Mouse (Mus musculus) limb, embryonic 14.5 days (tissue): ENCODE data around the gene Hist1h2bg. TPM values are rescaled to one million over a fixed set of nuclear protein-coding genes. Genes with fewer than 3 reads are reported as not detected.

Experiments used
- ATAC-seq: fragments of 200-750 bp; cut with Nextera tagmentation; 2 replicates; pipeline ENCODE4 v1.8.0; 2017; ENCODE audit warnings: low read depth, moderate number of reproducible peaks, moderate TSS enrichment; ENCODE audit not compliant: low FRiP score
- DNase-seq: peaks from one replicate; pipeline ENCODE4 v3.0.0-alpha.2; 2015; ENCODE audit warnings: low spot score
- H3K27ac ChIP-seq: fragments of 300-500 bp; sonication (generic); replicated peaks from 2 replicates; pipeline ENCODE4 v1.5.1; 2014; ENCODE audit warnings: low read depth, mild to moderate bottlenecking, low read length, moderate library complexity, mixed read lengths
- H3K27me3 ChIP-seq: fragments of 300-500 bp; sonication (generic); 2 replicates; pipeline ENCODE4 v1.6.1; 2014; ENCODE audit warnings: low read length, mixed read lengths; ENCODE audit not compliant: control insufficient read depth, insufficient read depth
- H3K36me3 ChIP-seq: fragments of 300-500 bp; sonication (generic); 2 replicates; pipeline ENCODE4 v1.6.1; 2014; ENCODE audit warnings: mild to moderate bottlenecking, low read length, moderate library complexity, mixed read lengths; ENCODE audit not compliant: control insufficient read depth, insufficient read depth
- H3K4me1 ChIP-seq: fragments of 300-500 bp; sonication (generic); 2 replicates; pipeline ENCODE4 v1.6.1; 2014; ENCODE audit warnings: antibody characterized with exemption, low read length, mixed read lengths; ENCODE audit not compliant: control insufficient read depth, insufficient read depth
- H3K4me2 ChIP-seq: fragments of 300-500 bp; sonication (generic); replicated peaks from 2 replicates; pipeline ENCODE4 v1.6.1; 2014; ENCODE audit warnings: low read depth, mild to moderate bottlenecking, low read length, moderate library complexity; ENCODE audit not compliant: severe bottlenecking
- H3K4me3 ChIP-seq: fragments of 300-500 bp; sonication (generic); replicated peaks from 2 replicates; pipeline ENCODE4 v1.5.1; 2014; ENCODE audit warnings: low read length
- H3K9ac ChIP-seq: fragments of 300-500 bp; sonication (generic); 2 replicates; pipeline ENCODE4 v1.6.1; 2014; ENCODE audit warnings: mild to moderate bottlenecking, low read depth, low read length, moderate library complexity; ENCODE audit not compliant: severe bottlenecking
- H3K9me3 ChIP-seq: fragments of 300-500 bp; sonication (generic); 2 replicates; pipeline ENCODE4 v1.6.1; 2016; ENCODE audit warnings: low read length; ENCODE audit not compliant: control insufficient read depth
- POLR2A ChIP-seq: fragments of 200-500 bp; IDR thresholded peaks from 2 replicates; pipeline ENCODE4 v1.8.0; 2012; ENCODE audit warnings: inconsistent platforms, mild to moderate bottlenecking, moderate library complexity, borderline replicate concordance; ENCODE audit not compliant: insufficient read depth, insufficient read length; ENCODE audit errors: extremely low read depth
- WGBS: fragments of 180-500 bp; shearing (Covaris S2); extraction: QIAGEN DNeasy Blood & Tissue Kit; methylation state at CpG from one replicate; pipeline ENCODE4 v1.1.7; 2014; 5-methylcytosine and 5-hydroxymethylcytosine counted together
- microRNA-seq: library from miRNA; unstranded; fragments of <30 nt; microRNA quantifications from one replicate; pipeline ENCODE4, GENCODE M21; 2016
- polyA plus RNA-seq, 2 experiments: library from polyadenylated mRNA; depleted of rRNA in 1 of 2; stranded (reverse) in 1 of 2; unstranded in 1 of 2; fragments of >200 nt; fragmentation: Nextera tagmentation in 1 of 2; extraction: Ambion mirVana in 1 of 2; gene quantifications; 2 replicates each; pipeline versions ENCODE4 v1.2.1 to v1.2.3; 2012 to 2014

Gene Hist1h2bg
- polyA plus RNA-seq, 2 experiments, result 6.9 to 38.9 TPM

GRCm38 (mm10) chr13:23611638-23612037, 40.4 kb downstream of the Hist1h2bg start:
- H3K9me3 ChIP-seq, result no peaks in the 10 kb centered on the region
- TF ChIP-seq POLR2A, result no peak
- no peak overlapping the region for H3K4me3 ChIP-seq
- ATAC-seq, result no peak
- H3K4me2 ChIP-seq, result no peak overlapping the region
- H3K27me3 ChIP-seq, result no peaks in the 10 kb centered on the region
- no peak for DNase-seq
- no peaks in the 10 kb centered on the region for H3K4me1 ChIP-seq
- 85% methylated on average over 3 of the region's 3 CpGs for WGBS
- H3K9ac ChIP-seq, result no peak overlapping the region
- no peak overlapping the region for H3K27ac ChIP-seq
- H3K36me3 ChIP-seq, result no peaks in the 10 kb centered on the region

GRCm38 (mm10) chr13:23620056-23620732, 49.0 kb downstream of the Hist1h2bg start:
- DNase-seq (no peak), ATAC-seq (no peak)
- Histone ChIP-seq H3K9me3 (no peaks in the 10 kb centered on the region), H3K36me3 (no peaks in the 10 kb centered on the region), H3K4me3 (peak overlapping the region; percentile 61), H3K4me2 (peak overlapping the region; percentile 88), H3K4me1 (no peaks in the 10 kb centered on the region), H3K27ac (peak overlapping the region; percentile 97), H3K9ac (peak overlapping the region; percentile 56), H3K27me3 (no peaks in the 10 kb centered on the region)
- 50% methylated on average over 12 of the region's 12 CpGs for WGBS
- TF ChIP-seq POLR2A, result no peak

GRCm38 (mm10) chr13:23620733-23621531, 49.7 kb downstream of the Hist1h2bg start, which contains the start of gene Hist1h2be:
TSS of gene Hist1h2be (minus strand) at chr13:23621124.
- DNase-seq (peak; percentile 96), ATAC-seq (peak; percentile 85)
- no peak for TF ChIP-seq POLR2A
- Histone ChIP-seq H3K27ac (peak within 1 kb of the TSS; percentile 97), H3K36me3 (no peaks in the 10 kb centered on the region), H3K27me3 (no peaks in the 10 kb centered on the region), H3K9me3 (no peaks in the 10 kb centered on the region), H3K9ac (peak within 1 kb of the TSS; percentile 82), H3K4me2 (peak within 1 kb of the TSS; percentile 88), H3K4me1 (no peaks in the 10 kb centered on the region), H3K4me3 (peak within 1 kb of the TSS; percentile 61)
- 1% methylated on average over 27 of the region's 27 CpGs for whole genome bisulfite sequencing

Small RNA genes lying within 50 kb of the gene (microRNA-seq; reads per million reads assigned to microRNA genes)
- gene Gm44297, result not detected
- not detected for gene Gm44359
- not detected for gene Gm44394

Other genes with a start within 250 kb of the Hist1h2bg start
Only the 30 nearest of the 35 such genes appear.
- 6.9 and 9.9 TPM in 2 replicates for gene Abt1, start 147.5 kb upstream of the Hist1h2bg start, polyA plus RNA-seq (2012; rRNA removed)
- gene Abt1, start 147.5 kb upstream of the Hist1h2bg start, polyA plus RNA-seq (2014; fragmentation: Nextera tagmentation; extraction: Ambion mirVana), result 12.0 and 12.2 TPM in 2 replicates
- 0.31 and 0.32 TPM in 2 replicates for gene Btn1a1, start 105.5 kb upstream of the Hist1h2bg start, polyA plus RNA-seq (2012; rRNA removed)
- gene Btn1a1, start 105.5 kb upstream of the Hist1h2bg start, polyA plus RNA-seq (2014; fragmentation: Nextera tagmentation; extraction: Ambion mirVana), result not detected in 2 replicates
- gene Btn2a2, start 82.5 kb upstream of the Hist1h2bg start, polyA plus RNA-seq (2012; rRNA removed), result 0.62 and 0.79 TPM in 2 replicates
- gene Btn2a2, start 82.5 kb upstream of the Hist1h2bg start, polyA plus RNA-seq (2014; fragmentation: Nextera tagmentation; extraction: Ambion mirVana), result 0.89 and 1.2 TPM in 2 replicates
- 18.2 and 19.2 TPM in 2 replicates for gene Hist1h4h, start 40.3 kb upstream of the Hist1h2bg start, polyA plus RNA-seq (2012; rRNA removed)
- gene Hist1h4h, start 40.3 kb upstream of the Hist1h2bg start, polyA plus RNA-seq (2014; fragmentation: Nextera tagmentation; extraction: Ambion mirVana), result 5.5 and 8.1 TPM in 2 replicates
- 557 and 662 TPM in 2 replicates for gene Hist1h2af, start 37.5 kb upstream of the Hist1h2bg start, polyA plus RNA-seq (2012; rRNA removed)
- gene Hist1h2af, start 37.5 kb upstream of the Hist1h2bg start, polyA plus RNA-seq (2014; fragmentation: Nextera tagmentation; extraction: Ambion mirVana), result 9.1 and 11.0 TPM in 2 replicates
- 32.6 and 62.7 TPM in 2 replicates for gene Hist1h3g, start 36.0 kb upstream of the Hist1h2bg start, polyA plus RNA-seq (2012; rRNA removed)
- 4.1 and 6.7 TPM in 2 replicates for gene Hist1h3g, start 36.0 kb upstream of the Hist1h2bg start, polyA plus RNA-seq (2014; fragmentation: Nextera tagmentation; extraction: Ambion mirVana)
- gene Hist1h2bh, start 28.0 kb upstream of the Hist1h2bg start, polyA plus RNA-seq (2012; rRNA removed), result 5.2 and 6.1 TPM in 2 replicates
- 0.48 and 0.57 TPM in 2 replicates for gene Hist1h2bh, start 28.0 kb upstream of the Hist1h2bg start, polyA plus RNA-seq (2014; fragmentation: Nextera tagmentation; extraction: Ambion mirVana)
- 4.1 and 7.4 TPM in 2 replicates for gene Hist1h3f, start 27.3 kb upstream of the Hist1h2bg start, polyA plus RNA-seq (2012; rRNA removed)
- gene Hist1h3f, start 27.3 kb upstream of the Hist1h2bg start, polyA plus RNA-seq (2014; fragmentation: Nextera tagmentation; extraction: Ambion mirVana), result 0.65 and 1.00 TPM in 2 replicates
- gene Hist1h4f, start 19.7 kb upstream of the Hist1h2bg start, polyA plus RNA-seq (2012; rRNA removed), result 13.7 and 21.4 TPM in 2 replicates
- 2.6 and 2.8 TPM in 2 replicates for gene Hist1h4f, start 19.7 kb upstream of the Hist1h2bg start, polyA plus RNA-seq (2014; fragmentation: Nextera tagmentation; extraction: Ambion mirVana)
- 0.50 and 0.62 TPM in 2 replicates for gene Hist1h1d, start 18.1 kb upstream of the Hist1h2bg start, polyA plus RNA-seq (2012; rRNA removed)
- gene Hist1h1d, start 18.1 kb upstream of the Hist1h2bg start, polyA plus RNA-seq (2014; fragmentation: Nextera tagmentation; extraction: Ambion mirVana), result 0.47 and 0.61 TPM in 2 replicates
- gene Hist1h3e, start 9.0 kb upstream of the Hist1h2bg start, polyA plus RNA-seq (2012; rRNA removed), result 36.1 and 54.1 TPM in 2 replicates
- 6.7 and 7.0 TPM in 2 replicates for gene Hist1h3e, start 9.0 kb upstream of the Hist1h2bg start, polyA plus RNA-seq (2014; fragmentation: Nextera tagmentation; extraction: Ambion mirVana)
- 19.8 and 35.0 TPM in 2 replicates for gene Hist1h2ae, start 176 bp upstream of the Hist1h2bg start, polyA plus RNA-seq (2012; rRNA removed)
- 103 and 109 TPM in 2 replicates for gene Hist1h2ae, start 176 bp upstream of the Hist1h2bg start, polyA plus RNA-seq (2014; fragmentation: Nextera tagmentation; extraction: Ambion mirVana)
- 17.8 and 25.9 TPM in 2 replicates for gene Hist1h2bf, start 2.8 kb downstream of the Hist1h2bg start, polyA plus RNA-seq (2012; rRNA removed)
- 5.3 and 8.5 TPM in 2 replicates for gene Hist1h2bf, start 2.8 kb downstream of the Hist1h2bg start, polyA plus RNA-seq (2014; fragmentation: Nextera tagmentation; extraction: Ambion mirVana)
- 6.1 and 13.9 TPM in 2 replicates for gene Hist1h2ad, start 3.0 kb downstream of the Hist1h2bg start, polyA plus RNA-seq (2012; rRNA removed)
- 1.2 and 5.3 TPM in 2 replicates for gene Hist1h2ad, start 3.0 kb downstream of the Hist1h2bg start, polyA plus RNA-seq (2014; fragmentation: Nextera tagmentation; extraction: Ambion mirVana)
- gene Hist1h3d, start 4.4 kb downstream of the Hist1h2bg start, polyA plus RNA-seq (2012; rRNA removed), result 30.0 and 33.8 TPM in 2 replicates
- gene Hist1h3d, start 4.4 kb downstream of the Hist1h2bg start, polyA plus RNA-seq (2014; fragmentation: Nextera tagmentation; extraction: Ambion mirVana), result 6.8 and 10.4 TPM in 2 replicates
- gene Hist1h4d, start 10.2 kb downstream of the Hist1h2bg start, polyA plus RNA-seq (2012; rRNA removed), result 9.4 and 9.8 TPM in 2 replicates
- gene Hist1h4d, start 10.2 kb downstream of the Hist1h2bg start, polyA plus RNA-seq (2014; fragmentation: Nextera tagmentation; extraction: Ambion mirVana), result 95.5 and 101 TPM in 2 replicates
- 3.0 and 3.4 TPM in 2 replicates for gene Hist1h2be, start 49.7 kb downstream of the Hist1h2bg start, polyA plus RNA-seq (2012; rRNA removed)
- 1.2 and 1.5 TPM in 2 replicates for gene Hist1h2be, start 49.7 kb downstream of the Hist1h2bg start, polyA plus RNA-seq (2014; fragmentation: Nextera tagmentation; extraction: Ambion mirVana)
- 7.4 and 7.7 TPM in 2 replicates for gene Hist1h1e, start 51.2 kb downstream of the Hist1h2bg start, polyA plus RNA-seq (2012; rRNA removed)
- 15.8 and 16.4 TPM in 2 replicates for gene Hist1h1e, start 51.2 kb downstream of the Hist1h2bg start, polyA plus RNA-seq (2014; fragmentation: Nextera tagmentation; extraction: Ambion mirVana)
- gene Hist1h2ac, start 112.6 kb downstream of the Hist1h2bg start, polyA plus RNA-seq (2012; rRNA removed), result 1.6 and 2.7 TPM in 2 replicates
- gene Hist1h2ac, start 112.6 kb downstream of the Hist1h2bg start, polyA plus RNA-seq (2014; fragmentation: Nextera tagmentation; extraction: Ambion mirVana), result 0.65 and 0.78 TPM in 2 replicates
- 48.2 and 49.5 TPM in 2 replicates for gene Hist1h2bc, start 112.8 kb downstream of the Hist1h2bg start, polyA plus RNA-seq (2012; rRNA removed)
- gene Hist1h2bc, start 112.8 kb downstream of the Hist1h2bg start, polyA plus RNA-seq (2014; fragmentation: Nextera tagmentation; extraction: Ambion mirVana), result 34.9 and 44.4 TPM in 2 replicates
- gene Hist1h1t, start 124.4 kb downstream of the Hist1h2bg start, polyA plus RNA-seq (2012; rRNA removed), result 0.20 and 0.33 TPM in 2 replicates
- gene Hist1h1t, start 124.4 kb downstream of the Hist1h2bg start, polyA plus RNA-seq (2014; fragmentation: Nextera tagmentation; extraction: Ambion mirVana), result 0.21 TPM in 1 of 2 replicates, not detected in the other
- gene Hist1h4c, start 127.1 kb downstream of the Hist1h2bg start, polyA plus RNA-seq (2012; rRNA removed), result 5.6 and 10.0 TPM in 2 replicates
- gene Hist1h4c, start 127.1 kb downstream of the Hist1h2bg start, polyA plus RNA-seq (2014; fragmentation: Nextera tagmentation; extraction: Ambion mirVana), result 8.7 and 10.2 TPM in 2 replicates
- gene Hfe, start 139.5 kb downstream of the Hist1h2bg start, polyA plus RNA-seq (2012; rRNA removed), result 3.6 and 4.5 TPM in 2 replicates
- gene Hfe, start 139.5 kb downstream of the Hist1h2bg start, polyA plus RNA-seq (2014; fragmentation: Nextera tagmentation; extraction: Ambion mirVana), result 9.3 and 10.5 TPM in 2 replicates
- gene Hist1h1c, start 167.4 kb downstream of the Hist1h2bg start, polyA plus RNA-seq (2012; rRNA removed), result 23.7 and 28.5 TPM in 2 replicates
- gene Hist1h1c, start 167.4 kb downstream of the Hist1h2bg start, polyA plus RNA-seq (2014; fragmentation: Nextera tagmentation; extraction: Ambion mirVana), result 24.7 and 27.5 TPM in 2 replicates
- gene Hist1h3c, start 174.2 kb downstream of the Hist1h2bg start, polyA plus RNA-seq (2012; rRNA removed), result 41.4 and 92.0 TPM in 2 replicates
- gene Hist1h3c, start 174.2 kb downstream of the Hist1h2bg start, polyA plus RNA-seq (2014; fragmentation: Nextera tagmentation; extraction: Ambion mirVana), result 8.1 and 12.0 TPM in 2 replicates
- gene Hist1h2bb, start 175.3 kb downstream of the Hist1h2bg start, polyA plus RNA-seq (2012; rRNA removed), result 13.5 and 15.9 TPM in 2 replicates
- gene Hist1h2bb, start 175.3 kb downstream of the Hist1h2bg start, polyA plus RNA-seq (2014; fragmentation: Nextera tagmentation; extraction: Ambion mirVana), result 1.2 and 1.4 TPM in 2 replicates
- 37.1 and 40.4 TPM in 2 replicates for gene Hist1h2ab, start 179.7 kb downstream of the Hist1h2bg start, polyA plus RNA-seq (2012; rRNA removed)
- gene Hist1h2ab, start 179.7 kb downstream of the Hist1h2bg start, polyA plus RNA-seq (2014; fragmentation: Nextera tagmentation; extraction: Ambion mirVana), result 39.0 and 40.1 TPM in 2 replicates
- 52.4 and 65.5 TPM in 2 replicates for gene Hist1h3b, start 180.9 kb downstream of the Hist1h2bg start, polyA plus RNA-seq (2012; rRNA removed)
- gene Hist1h3b, start 180.9 kb downstream of the Hist1h2bg start, polyA plus RNA-seq (2014; fragmentation: Nextera tagmentation; extraction: Ambion mirVana), result 6.5 and 12.4 TPM in 2 replicates
- 20.0 and 26.6 TPM in 2 replicates for gene Hist1h4b, start 185.6 kb downstream of the Hist1h2bg start, polyA plus RNA-seq (2012; rRNA removed)
- gene Hist1h4b, start 185.6 kb downstream of the Hist1h2bg start, polyA plus RNA-seq (2014; fragmentation: Nextera tagmentation; extraction: Ambion mirVana), result 4.4 and 6.6 TPM in 2 replicates
- gene Hist1h4a, start 189.8 kb downstream of the Hist1h2bg start, polyA plus RNA-seq (2012; rRNA removed), result 10.1 and 16.1 TPM in 2 replicates
- gene Hist1h4a, start 189.8 kb downstream of the Hist1h2bg start, polyA plus RNA-seq (2014; fragmentation: Nextera tagmentation; extraction: Ambion mirVana), result 0.84 and 0.90 TPM in 2 replicates